Mouse (Mus musculus) testis, adult 2 months (tissue): ENCODE results near the gene Serpinc1.

ENCODE experiments used
- CTCF ChIP-seq: fragments of 200-500 bp; IDR thresholded peaks from 2 replicates; pipeline ENCODE4 v1.5.1; 2012; ENCODE audit warnings: low read depth, mild to moderate bottlenecking, inconsistent platforms, low read length, moderate library complexity; ENCODE audit not compliant: control insufficient read depth, insufficient read depth, insufficient replicate concordance
- POLR2A ChIP-seq: fragments of 200-500 bp; IDR thresholded peaks from 2 replicates; pipeline ENCODE4 v1.6.1; 2012; ENCODE audit warnings: low read depth, mild to moderate bottlenecking, inconsistent platforms, low read length, moderate library complexity; ENCODE audit not compliant: control insufficient read depth

DNA sequence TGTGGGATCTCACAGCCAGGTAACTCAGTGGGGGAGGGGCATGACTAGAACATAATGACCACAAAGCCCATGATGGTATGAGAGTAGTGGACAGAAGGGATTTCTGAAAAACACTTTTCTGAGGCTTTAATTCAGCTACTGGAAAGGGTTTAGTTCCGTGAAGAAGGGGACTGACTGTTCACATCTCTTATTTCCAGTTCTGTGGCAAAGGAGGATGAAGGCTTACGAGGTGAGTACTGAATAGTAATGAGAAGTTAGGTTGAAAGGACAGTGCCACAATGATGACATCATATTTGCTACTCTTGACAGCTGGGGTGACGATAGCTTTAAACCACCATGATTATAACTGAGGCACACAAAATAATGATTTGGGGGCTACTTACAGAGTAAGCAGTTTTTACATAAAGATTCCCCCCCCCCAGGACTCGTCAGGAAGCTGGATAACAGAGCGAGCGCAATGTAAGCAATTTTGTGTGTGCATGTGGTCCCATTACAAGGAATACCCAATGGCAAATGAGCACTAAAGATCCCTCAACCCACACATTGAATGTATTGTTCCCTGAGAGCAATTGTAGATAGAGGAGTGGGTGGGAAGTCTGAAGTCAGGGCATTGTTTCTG, 57.5 kb downstream of the Serpinc1 start:
- TF ChIP-seq CTCF (no peak), POLR2A (no peak)
